Mouse (Mus musculus) lung, postnatal 0 days (tissue): ENCODE results near the gene Cbr1.

Experiments
- CTCF ChIP-seq: IDR thresholded peaks from 2 replicates; pipeline ENCODE4 v1.5.1; 2016; ENCODE audit warnings: antibody characterized with exemption, mild to moderate bottlenecking
- EP300 ChIP-seq: IDR thresholded peaks from 2 replicates; pipeline ENCODE4 v1.6.1; 2016; ENCODE audit warnings: antibody characterized with exemption, mild to moderate bottlenecking, control low read depth

DNA sequence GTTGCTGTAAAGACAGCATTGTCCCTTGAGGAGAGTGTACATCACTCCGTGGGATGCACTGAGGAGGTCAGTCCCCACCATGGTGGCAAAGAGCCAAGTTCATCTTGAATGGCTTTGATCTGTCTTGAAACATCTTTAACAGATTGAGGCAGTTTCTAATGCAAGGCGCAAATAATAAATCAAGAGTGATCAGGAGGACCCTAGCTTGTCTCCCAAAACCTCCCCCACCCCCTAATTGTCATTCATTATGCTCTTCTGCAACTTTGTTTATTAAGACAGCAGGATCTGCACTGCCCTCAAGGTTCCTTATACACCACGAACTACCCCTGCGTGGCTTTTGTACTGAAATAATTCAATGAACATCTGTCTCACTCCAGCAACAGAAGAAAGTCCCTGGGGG, at the start of gene Cbr1:
- TF ChIP-seq EP300: no peak
- TF ChIP-seq CTCF: no peak
